Comparison of ENCODE assay signal across 8 mouse cellular contexts in the genomic region with DNA sequence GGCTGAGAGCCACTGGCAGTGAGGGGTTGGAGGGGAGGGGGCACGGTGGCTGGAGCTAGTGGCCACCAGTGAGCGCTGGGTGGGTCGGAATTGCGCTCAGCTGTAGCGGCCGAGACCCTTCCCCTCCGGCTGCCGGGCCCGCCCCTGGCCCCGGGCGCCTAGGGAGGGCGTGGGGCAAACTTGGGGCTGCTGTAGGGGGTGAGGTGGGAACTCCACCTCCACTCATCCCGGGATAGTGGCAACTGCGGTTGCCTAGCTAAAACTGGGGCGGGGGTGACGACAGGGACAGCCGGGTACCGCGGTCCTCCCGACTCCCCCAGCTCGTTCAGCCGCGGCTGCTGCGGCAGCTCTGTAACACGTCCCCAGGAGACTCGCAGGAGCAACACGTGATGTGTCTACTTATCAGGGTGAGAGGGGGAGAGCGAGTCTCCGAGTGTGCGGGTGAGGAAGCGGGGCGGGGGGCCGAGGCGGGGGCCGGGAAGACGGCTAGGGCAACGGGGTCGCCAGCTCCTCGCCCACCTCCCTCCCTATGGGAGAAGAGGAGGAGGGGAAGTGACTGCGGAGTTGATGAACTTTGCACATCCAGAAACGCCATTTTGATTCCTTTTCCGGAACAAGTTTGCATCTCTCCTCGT. TPM values are rescaled to one million over a fixed set of nuclear protein-coding genes. Genes with fewer than 3 reads are reported as not detected.
DNase-seq lines count a peak whose midpoint lies in the region; ATAC-seq and TF ChIP-seq lines count a peak whose summit lies in the region.

No protein-coding gene starts in this region.

- H3K4me1 ChIP-seq in embryonic facial prominence, embryonic 11.5 days (ENCODE audit: control insufficient read depth, insufficient read depth, low read length), result no peaks in the 10 kb centered on the region
- peaks cover 9% of the 10 kb centered on the region; the same call in 1 of the 2 replicates for H3K4me1 ChIP-seq in kidney, adult 2 months (ENCODE audit: control insufficient read depth, insufficient read depth, low read length)
- peaks cover 41% of the 10 kb centered on the region for H3K4me1 ChIP-seq in liver, postnatal 0 days (ENCODE audit: insufficient read depth)
- H3K4me1 ChIP-seq in neural tube, embryonic 13.5 days (replicated peaks), result peaks cover 46% of the 10 kb centered on the region
- H3K4me1 ChIP-seq in testis, adult 2 months (ENCODE audit: control insufficient read depth, insufficient read depth, low read length), result peaks cover 13% of the 10 kb centered on the region

- TF ChIP-seq CTCF in kidney, adult 2 months (conservative IDR thresholded peaks at IDR 0.05; ENCODE audit: insufficient read depth, insufficient read length, low read depth, low read length), result no peak
- no peak for TF ChIP-seq CTCF in liver, postnatal 0 days (IDR thresholded peaks at IDR 0.05; ENCODE audit: low read depth)
- no peak for TF ChIP-seq CTCF in testis, adult 2 months (IDR thresholded peaks at IDR 0.05; ENCODE audit: control insufficient read depth, insufficient read depth, insufficient replicate concordance, low read depth, low read length)

- no peaks in the 10 kb centered on the region for H3K9me3 ChIP-seq in embryonic facial prominence, embryonic 11.5 days (replicated peaks; ENCODE audit: control insufficient read depth, low read length)
- H3K9me3 ChIP-seq in liver, postnatal 0 days (ENCODE audit: low read length), result no peaks in the 10 kb centered on the region
- H3K9me3 ChIP-seq in neural tube, embryonic 13.5 days, result no peaks in the 10 kb centered on the region

- TF ChIP-seq EP300 in liver, postnatal 0 days (IDR thresholded peaks at IDR 0.05; ENCODE audit: low read depth), result no peak

- H3K4me3 ChIP-seq in embryonic facial prominence, embryonic 11.5 days (ENCODE audit: low read depth, low read length), result peak overlapping the region; percentile 65
- peak overlapping the region; percentile 90 for H3K4me3 ChIP-seq in kidney, adult 2 months (ENCODE audit: insufficient read depth, low read depth, low read length)
- H3K4me3 ChIP-seq in liver, postnatal 0 days (ENCODE audit: low read depth, low read length), result peak overlapping the region; percentile 75
- H3K4me3 ChIP-seq in neural tube, embryonic 13.5 days, result peak overlapping the region; percentile 64
- peak overlapping the region; percentile 88 for H3K4me3 ChIP-seq in testis, adult 2 months (ENCODE audit: control insufficient read depth, low read depth, low read length)

- H3K27me3 ChIP-seq in embryonic facial prominence, embryonic 11.5 days (ENCODE audit: control insufficient read depth, insufficient read depth, low read length), result no peaks in the 10 kb centered on the region
- no peaks in the 10 kb centered on the region for H3K27me3 ChIP-seq in kidney, adult 2 months (replicated peaks; ENCODE audit: control insufficient read depth, insufficient read depth, low read length)
- H3K27me3 ChIP-seq in liver, postnatal 0 days (ENCODE audit: insufficient read depth, low read length), result no peaks in the 10 kb centered on the region
- peaks cover 69% of the 10 kb centered on the region for H3K27me3 ChIP-seq in neural tube, embryonic 13.5 days
- H3K27me3 ChIP-seq in testis, adult 2 months (ENCODE audit: control insufficient read depth, insufficient read depth, low read length), result 0 out of 2 replicates have a peak, but pooled peaks cover 3% of the 10 kb centered on the region

- DNase-seq in left cerebral cortex, adult 18-20 months (ENCODE audit: low spot score in 2 of 2), result peak; percentile 29 to 34
- no peak for DNase-seq in left cerebral cortex, adult 11 months (ENCODE audit: low spot score)
- DNase-seq in embryonic facial prominence, embryonic 11.5 days (ENCODE audit: low spot score), result peak; percentile 71
- DNase-seq in heart, adult 9 months (ENCODE audit: low spot score in 2 of 2), result peak; percentile 72 to 80
- DNase-seq in kidney, adult 2 months, result peak; percentile 77
- DNase-seq in liver, postnatal 0 days, result no peak

- no peak for TF ChIP-seq POLR2A in kidney, adult 2 months (IDR thresholded peaks at IDR 0.05; ENCODE audit: low read depth, low read length)
- 0 out of 2 replicates have a peak, but pooled peaks have one; percentile 19 for TF ChIP-seq POLR2A in testis, adult 2 months (IDR thresholded peaks at IDR 0.05; ENCODE audit: control insufficient read depth, low read depth, low read length)

- ATAC-seq in embryonic facial prominence, embryonic 11.5 days (replicated peaks; ENCODE audit: insufficient number of reproducible peaks, low FRiP score, low TSS enrichment, low read depth), result peak; percentile 69
- ATAC-seq in liver, postnatal 0 days, result peak; percentile 65
- ATAC-seq in neural tube, embryonic 13.5 days (ENCODE audit: low read depth), result peak; percentile 76

- peak overlapping the region; percentile 69 for H3K9ac ChIP-seq in embryonic facial prominence, embryonic 11.5 days (replicated peaks; ENCODE audit: low read length)
- H3K9ac ChIP-seq in liver, postnatal 0 days (replicated peaks), result peak overlapping the region; percentile 86
- peak overlapping the region; percentile 76 for H3K9ac ChIP-seq in neural tube, embryonic 13.5 days

- H3K4me2 ChIP-seq in embryonic facial prominence, embryonic 11.5 days (ENCODE audit: low read depth, low read length), result peak overlapping the region; percentile 95
- peak overlapping the region; percentile 99 for H3K4me2 ChIP-seq in liver, postnatal 0 days (ENCODE audit: low read depth, low read length)
- H3K4me2 ChIP-seq in neural tube, embryonic 13.5 days, result peak overlapping the region; percentile 95

- no peaks in the 10 kb centered on the region for H3K36me3 ChIP-seq in embryonic facial prominence, embryonic 11.5 days (replicated peaks; ENCODE audit: control insufficient read depth, insufficient read depth, low read depth, low read length)
- H3K36me3 ChIP-seq in kidney, adult 2 months (ENCODE audit: control insufficient read depth, insufficient read depth, low read length), result no peaks in the 10 kb centered on the region
- H3K36me3 ChIP-seq in liver, postnatal 0 days (replicated peaks; ENCODE audit: insufficient read depth, low read length), result no peaks in the 10 kb centered on the region; the same call in 1 of the 2 replicates
- H3K36me3 ChIP-seq in neural tube, embryonic 13.5 days, result no peaks in the 10 kb centered on the region
- H3K36me3 ChIP-seq in testis, adult 2 months (ENCODE audit: control insufficient read depth, insufficient read depth, low read length), result no peaks in the 10 kb centered on the region

- peak overlapping the region; percentile 66 for H3K27ac ChIP-seq in embryonic facial prominence, embryonic 11.5 days (replicated peaks; ENCODE audit: low read depth, low read length)
- H3K27ac ChIP-seq in kidney, adult 2 months (ENCODE audit: insufficient read depth, low read depth, low read length), result peak overlapping the region; percentile 89
- peak overlapping the region; percentile 89 for H3K27ac ChIP-seq in liver, postnatal 0 days (ENCODE audit: low read depth)
- peak overlapping the region; percentile 68 for H3K27ac ChIP-seq in neural tube, embryonic 13.5 days (replicated peaks)
- H3K27ac ChIP-seq in testis, adult 2 months (ENCODE audit: control insufficient read depth, insufficient read depth, low read depth, low read length), result peak overlapping the region; percentile 85

- 1% methylated on average over 41 of the region's 43 CpGs for WGBS in embryonic facial prominence, embryonic 11.5 days
- under 1% methylated on average over 43 of the region's 43 CpGs for WGBS in kidney, adult 2 months
- 0% methylated on average over 43 of the region's 43 CpGs for WGBS in liver, postnatal 0 days (ENCODE audit: insufficient replicate concordance)
- WGBS in neural tube, embryonic 13.5 days, result under 1% methylated on average over 41 of the region's 43 CpGs

RNA-seq across cellular contexts. Expression of a gene that starts 47.6 kb away (rescaled TPM):
- total RNA-seq in left cerebral cortex, adult 18-20 months (2021), result 10 to 100 TPM; 35.5 to 42.3 TPM
- polyA plus RNA-seq in embryonic facial prominence, embryonic 11.5 days (2014; fragmentation: Nextera tagmentation; extraction: Ambion mirVana), result 6.1 and 7.0 TPM in 2 replicates
- polyA plus RNA-seq in kidney, adult 2 months (2012; rRNA removed), result 16.7 and 18.3 TPM in 2 replicates
- polyA plus RNA-seq in liver, postnatal 0 days (2015; fragmentation: Nextera tagmentation; extraction: Ambion mirVana), result 3.8 and 4.4 TPM in 2 replicates
- 2.7 and 3.7 TPM in 2 replicates for polyA plus RNA-seq in neural tube, embryonic 13.5 days (2015; fragmentation: Nextera tagmentation; extraction: Ambion mirVana)
- 4.6 and 5.3 TPM in 2 replicates for polyA plus RNA-seq in testis, adult 2 months (2012; rRNA removed)

Comparison
In these comparisons a context has a peak if more than half of its experiments do, and no peak if none do; other contexts are left out.
1. DNase-seq: peak in left cerebral cortex, adult 18-20 months (2 of 2), embryonic facial prominence, embryonic 11.5 days (single experiment), heart, adult 9 months (2 of 2) and kidney, adult 2 months (single experiment); none in left cerebral cortex, adult 11 months (single experiment) and liver, postnatal 0 days (single experiment).
2. Peak in every context shown above with its lines, with median percentiles within 50 percentile points of each other: ATAC-seq, H3K27ac ChIP-seq, H3K4me2 ChIP-seq, H3K4me3 ChIP-seq and H3K9ac ChIP-seq.